Mouse (Mus musculus): ENCODE measurements around the gene Gm11077. TPM values are rescaled to one million over a fixed set of nuclear protein-coding genes. Genes with fewer than 3 reads are reported as not detected.
A peak's percentile ranks its signal among the peaks of the same experiment; 100 is the strongest.

Gene Gm11077
- polyA plus RNA-seq, 1 experiment from 2014 or later, result not detected

GRCm38 (mm10) chr6:140750371-140751080, 21.4 kb downstream of the Gm11077 start:
- H3K9me3 ChIP-seq, result no peaks in the 10 kb centered on the region
- no peaks in the 10 kb centered on the region for H3K36me3 ChIP-seq
- 89% methylated on average over 8 of the region's 8 CpGs for WGBS
- ATAC-seq (ENCODE audit: low FRiP score, low read depth), result no peak
- no peaks in the 10 kb centered on the region for H3K4me1 ChIP-seq (replicated peaks)
- H3K9ac ChIP-seq, result no peak overlapping the region
- no peak overlapping the region for H3K4me2 ChIP-seq
- H3K4me3 ChIP-seq, result no peak overlapping the region
- H3K27ac ChIP-seq (replicated peaks), result no peak overlapping the region
- H3K27me3 ChIP-seq, result no peaks in the 10 kb centered on the region

DNA sequence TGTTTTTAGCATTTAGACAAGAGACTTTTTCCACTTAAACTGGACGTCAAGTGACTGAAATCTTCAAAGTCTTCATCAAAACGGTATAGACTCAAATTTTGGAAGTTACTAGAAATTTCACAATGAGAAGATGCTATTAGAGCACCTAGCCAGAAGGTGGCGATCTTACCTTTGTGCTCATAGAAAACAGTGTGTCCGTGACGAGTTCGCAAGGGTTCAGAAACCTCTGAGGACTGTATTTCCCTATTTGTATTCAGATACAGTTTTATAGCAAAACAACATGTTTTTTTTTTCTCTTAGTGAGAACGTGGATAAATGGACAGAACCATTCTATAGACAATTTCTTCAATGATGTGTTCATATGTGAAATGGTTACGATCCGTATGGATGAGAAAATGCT, 37.3 kb downstream of the Gm11077 start:
- Histone ChIP-seq H3K4me2 (no peak overlapping the region), H3K4me1 (replicated peaks) (peaks cover 17% of the 10 kb centered on the region), H3K36me3 (no peaks in the 10 kb centered on the region), H3K9me3 (no peaks in the 10 kb centered on the region), H3K27me3 (no peaks in the 10 kb centered on the region), H3K4me3 (no peak overlapping the region), H3K9ac (no peak overlapping the region), H3K27ac (replicated peaks) (0 out of 2 replicates have a peak overlapping the region, but pooled peaks have one; percentile 45)
- ATAC-seq (ENCODE audit: low FRiP score, low read depth), result no peak
- 39% methylated on average over 9 of the region's 9 CpGs for WGBS

- WGBS, result 61% methylated on average over 6 of the region's 6 CpGs
- Histone ChIP-seq H3K36me3 (no peaks in the 10 kb centered on the region), H3K9ac (no peak overlapping the region), H3K4me2 (no peak overlapping the region), H3K27ac (replicated peaks) (peak overlapping the region; percentile 77; the same call in 1 of the 2 replicates), H3K4me1 (replicated peaks) (peaks cover 17% of the 10 kb centered on the region), H3K27me3 (no peaks in the 10 kb centered on the region), H3K9me3 (no peaks in the 10 kb centered on the region), H3K4me3 (no peak overlapping the region)
- ATAC-seq (ENCODE audit: low FRiP score, low read depth), result no peak
Observed at GRCm38 (mm10) chr6:140767237-140767636, 38.2 kb downstream of the Gm11077 start.

DNA sequence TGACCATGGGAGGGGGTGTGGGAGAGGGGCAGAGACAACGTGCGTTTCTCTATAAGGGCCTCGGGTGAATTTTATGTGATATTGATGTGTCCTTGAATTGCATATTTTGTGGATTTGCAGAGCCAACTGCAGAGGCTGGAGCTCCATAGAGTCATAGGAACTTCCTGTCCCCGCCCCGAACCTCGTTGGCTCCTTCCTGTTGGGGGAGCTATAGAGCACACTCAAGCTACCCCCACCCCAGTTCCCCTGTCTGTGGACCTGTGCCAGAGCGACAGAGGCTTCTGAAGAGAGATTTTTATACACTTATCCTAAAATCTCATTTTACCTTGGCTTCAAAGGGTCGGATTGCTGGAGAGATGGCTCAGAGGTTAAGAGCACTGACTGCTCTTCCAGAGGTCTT, 39.1 kb downstream of the Gm11077 start:
- Histone ChIP-seq H3K27me3 (no peaks in the 10 kb centered on the region), H3K9me3 (no peaks in the 10 kb centered on the region), H3K36me3 (no peaks in the 10 kb centered on the region), H3K9ac (no peak overlapping the region), H3K4me3 (no peak overlapping the region), H3K27ac (replicated peaks) (peak overlapping the region; percentile 77; the same call in 1 of the 2 replicates), H3K4me1 (replicated peaks) (peaks cover 17% of the 10 kb centered on the region), H3K4me2 (no peak overlapping the region)
- 0 out of 2 replicates have a peak, but pooled peaks have one; percentile 19 for ATAC-seq (ENCODE audit: low FRiP score, low read depth)
- WGBS, result 71% methylated on average over 8 of the region's 8 CpGs

DNA sequence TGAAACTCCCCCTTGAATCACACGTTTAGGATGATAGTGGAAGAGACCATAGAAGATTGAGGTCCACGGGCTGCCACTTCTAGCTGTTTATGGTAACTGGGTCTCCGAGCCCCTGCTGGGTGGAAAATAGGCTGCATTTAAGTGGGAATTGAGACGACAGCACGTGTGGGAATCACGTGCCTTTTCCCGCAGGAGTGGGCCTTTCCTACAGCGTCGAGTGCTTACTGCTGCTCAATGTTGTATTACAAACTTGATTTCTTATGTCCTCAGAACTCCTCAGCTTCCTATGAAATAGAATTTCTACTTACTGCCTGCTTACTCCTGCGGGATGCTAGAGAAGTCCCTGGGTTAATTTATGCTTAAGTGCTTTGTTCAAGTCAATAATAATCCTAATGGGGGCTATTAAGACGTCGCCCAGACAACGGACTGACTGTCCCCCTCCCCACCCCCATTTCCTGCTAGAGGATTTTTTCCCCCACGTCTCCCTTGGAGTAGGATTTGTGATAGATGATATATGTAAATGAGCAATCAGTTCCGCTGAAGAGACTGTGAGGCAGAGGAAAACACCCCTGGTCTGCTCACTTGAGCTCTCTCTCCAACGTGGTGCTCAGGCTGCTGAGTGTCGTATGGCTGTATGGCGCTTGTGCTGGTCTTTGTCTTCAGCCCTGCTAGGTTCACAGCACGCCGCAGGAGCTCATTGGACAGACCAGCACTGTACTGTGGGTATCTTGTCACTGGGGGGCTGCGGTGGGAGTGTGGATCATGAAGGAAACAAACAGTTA, 40.0 kb downstream of the Gm11077 start:
- Histone ChIP-seq H3K4me1 (replicated peaks) (peaks cover 17% of the 10 kb centered on the region), H3K9me3 (no peaks in the 10 kb centered on the region), H3K27me3 (no peaks in the 10 kb centered on the region), H3K4me3 (no peak overlapping the region), H3K4me2 (peak overlapping the region; percentile 45), H3K36me3 (no peaks in the 10 kb centered on the region), H3K9ac (no peak overlapping the region), H3K27ac (replicated peaks) (peak overlapping the region; percentile 77)
- peak; percentile 82 for ATAC-seq (ENCODE audit: low FRiP score, low read depth)
- 15% methylated on average over 21 of the region's 21 CpGs for WGBS

GRCm38 (mm10) chr6:140776274-140776673, 47.2 kb downstream of the Gm11077 start:
- H3K4me3 ChIP-seq, result no peak overlapping the region
- H3K27ac ChIP-seq (replicated peaks), result no peak overlapping the region
- no peak for ATAC-seq (ENCODE audit: low FRiP score, low read depth)
- H3K9me3 ChIP-seq, result no peaks in the 10 kb centered on the region
- no peaks in the 10 kb centered on the region for H3K4me1 ChIP-seq (replicated peaks)
- no peak overlapping the region for H3K4me2 ChIP-seq
- H3K36me3 ChIP-seq, result no peaks in the 10 kb centered on the region
- WGBS, result 91% methylated on average over 8 of the region's 8 CpGs
- H3K27me3 ChIP-seq, result no peaks in the 10 kb centered on the region
- no peak overlapping the region for H3K9ac ChIP-seq

GRCm38 (mm10) chr6:140782524-140782923, 53.4 kb downstream of the Gm11077 start:
- H3K4me3 ChIP-seq, result no peak overlapping the region
- no peak overlapping the region for H3K4me2 ChIP-seq
- H3K4me1 ChIP-seq (replicated peaks), result no peaks in the 10 kb centered on the region
- peak; percentile 51; the same call in 1 of the 2 replicates for ATAC-seq (ENCODE audit: low FRiP score, low read depth)
- H3K27ac ChIP-seq (replicated peaks), result no peak overlapping the region
- 97% methylated on average over 6 of the region's 6 CpGs for WGBS
- H3K27me3 ChIP-seq, result no peaks in the 10 kb centered on the region
- no peaks in the 10 kb centered on the region for H3K36me3 ChIP-seq
- no peak overlapping the region for H3K9ac ChIP-seq
- H3K9me3 ChIP-seq, result no peaks in the 10 kb centered on the region

GRCm38 (mm10) chr6:140786058-140786457, 57.0 kb downstream of the Gm11077 start:
- 64% methylated on average over 2 of the region's 2 CpGs for WGBS
- no peak overlapping the region for H3K27ac ChIP-seq (replicated peaks)
- H3K4me1 ChIP-seq (replicated peaks), result no peaks in the 10 kb centered on the region
- no peaks in the 10 kb centered on the region for H3K9me3 ChIP-seq
- no peak overlapping the region for H3K9ac ChIP-seq
- no peaks in the 10 kb centered on the region for H3K36me3 ChIP-seq
- H3K4me2 ChIP-seq, result no peak overlapping the region
- H3K27me3 ChIP-seq, result no peaks in the 10 kb centered on the region
- H3K4me3 ChIP-seq, result no peak overlapping the region
- no peak for ATAC-seq (ENCODE audit: low FRiP score, low read depth)

GRCm38 (mm10) chr6:140789850-140790249, 60.8 kb downstream of the Gm11077 start:
- Histone ChIP-seq H3K9me3 (no peaks in the 10 kb centered on the region), H3K27ac (replicated peaks) (no peak overlapping the region), H3K9ac (no peak overlapping the region), H3K4me1 (replicated peaks) (no peaks in the 10 kb centered on the region), H3K36me3 (no peaks in the 10 kb centered on the region), H3K27me3 (no peaks in the 10 kb centered on the region), H3K4me2 (no peak overlapping the region), H3K4me3 (no peak overlapping the region)
- ATAC-seq (ENCODE audit: low FRiP score, low read depth), result no peak
- 46% methylated on average over 3 of the region's 3 CpGs for whole genome bisulfite sequencing

- no peak for ATAC-seq (ENCODE audit: low FRiP score, low read depth)
- Histone ChIP-seq H3K36me3 (no peaks in the 10 kb centered on the region), H3K9me3 (no peaks in the 10 kb centered on the region), H3K9ac (no peak overlapping the region), H3K4me2 (no peak overlapping the region), H3K27ac (replicated peaks) (no peak overlapping the region), H3K4me1 (replicated peaks) (no peaks in the 10 kb centered on the region), H3K4me3 (no peak overlapping the region), H3K27me3 (no peaks in the 10 kb centered on the region)
- WGBS, result 92% methylated on average over 6 of the region's 6 CpGs
Observed at GRCm38 (mm10) chr6:140793676-140794262, 64.7 kb downstream of the Gm11077 start.

GRCm38 (mm10) chr6:140798841-140799240, 69.8 kb downstream of the Gm11077 start:
- Histone ChIP-seq H3K27ac (replicated peaks) (no peak overlapping the region), H3K36me3 (no peaks in the 10 kb centered on the region), H3K27me3 (no peaks in the 10 kb centered on the region), H3K4me3 (no peak overlapping the region), H3K9me3 (no peaks in the 10 kb centered on the region), H3K4me2 (no peak overlapping the region), H3K9ac (no peak overlapping the region), H3K4me1 (replicated peaks) (no peaks in the 10 kb centered on the region)
- ATAC-seq (ENCODE audit: low FRiP score, low read depth), result no peak
- WGBS, result 74% methylated on average over 3 of the region's 3 CpGs

DNA sequence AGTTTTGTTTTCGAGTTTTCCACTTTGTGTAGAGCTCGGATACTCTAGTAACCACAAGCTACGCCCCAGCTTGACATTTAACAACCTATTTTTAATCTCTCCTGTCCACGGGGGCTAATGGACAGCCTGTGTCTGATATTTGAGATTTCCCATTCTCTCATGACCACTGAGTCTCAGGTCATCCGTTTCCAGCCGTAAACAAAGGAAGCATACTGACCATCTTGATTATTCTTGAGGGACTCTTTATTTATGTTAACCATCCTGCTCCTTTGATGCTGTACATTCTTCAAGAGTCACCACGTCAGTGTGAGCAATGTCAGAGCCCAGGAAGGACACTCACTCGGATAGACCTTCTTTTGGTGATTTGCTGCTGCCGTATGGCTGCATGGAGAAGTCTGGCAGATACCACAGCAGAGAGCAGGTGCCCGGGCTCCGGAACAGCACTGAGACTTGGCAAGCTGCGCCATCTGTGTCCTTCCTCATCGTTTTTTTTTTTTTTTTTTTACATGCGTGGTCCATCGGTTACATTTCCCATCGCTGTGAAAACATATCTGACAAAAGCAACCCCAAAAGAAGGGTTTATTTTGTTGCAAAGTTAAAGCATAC, 70.5 kb downstream of the Gm11077 start:
- Histone ChIP-seq H3K27me3 (no peaks in the 10 kb centered on the region), H3K4me3 (no peak overlapping the region), H3K4me1 (replicated peaks) (no peaks in the 10 kb centered on the region), H3K4me2 (no peak overlapping the region), H3K36me3 (no peaks in the 10 kb centered on the region), H3K9ac (no peak overlapping the region), H3K9me3 (no peaks in the 10 kb centered on the region), H3K27ac (replicated peaks) (no peak overlapping the region)
- ATAC-seq (ENCODE audit: low FRiP score, low read depth), result no peak
- 88% methylated on average over 16 of the region's 16 CpGs for WGBS

Measured in hindbrain, embryonic 15.5 days (tissue).